27 mouse cellular contexts compared by ENCODE assay signal in genomic region chr8:95802231-95802630, GRCm38 (mm10). TPM values are rescaled to one million over a fixed set of nuclear protein-coding genes. Genes with fewer than 3 reads are reported as not detected.
DNase-seq lines count a peak whose midpoint lies in the region; ATAC-seq and TF ChIP-seq lines count a peak whose summit lies in the region.
"Had no signal": no experiment of that assay in that cellular context is flagged by ENCODE, and none has a peak within 500 bp of the region (broad histone marks: within the 10 kb centered on the region; RNA-seq: fewer than 3 reads in every experiment).

No protein-coding gene starts in this region.

- no peak for DNase-seq in gastrocnemius, adult 2 months
- DNase-seq in gastrocnemius, postnatal 10 days, result no peak
- peak; percentile 75 for DNase-seq in midbrain, embryonic 11.5 days (ENCODE audit: low spot score, missing footprints)
- no peak for DNase-seq in midbrain, postnatal 0 days (ENCODE audit: low spot score)
- peak; percentile 24 for DNase-seq in R1 (ENCODE audit: low read depth, low spot score)
- DNase-seq in retina, postnatal 1 day, result no peak
- DNase-seq: adrenal gland, adult 2 months; adrenal gland, postnatal 10 days; adrenal gland, postnatal 25 days; B cell, adult 2 months; cerebellum, adult 11 months; cerebellum, adult 18-20 months; cerebellum, adult 8-10 months; cerebellum, adult 9-11 months; cerebellum, postnatal 14 days; cerebellum, postnatal 36 days; embryo, embryonic 11 days; forebrain, postnatal 0 days had no signal

- TF ChIP-seq CTCF in gastrocnemius, adult 2 months (IDR thresholded peaks at IDR 0.05), result no peak
- TF ChIP-seq CTCF in midbrain, postnatal 0 days (IDR thresholded peaks at IDR 0.05), result no peak

- H3K36me3 ChIP-seq in midbrain, embryonic 11.5 days (ENCODE audit: control insufficient read depth, insufficient read depth, low read length), result peaks cover 5% of the 10 kb centered on the region; the same call in 1 of the 2 replicates
- H3K36me3 ChIP-seq in midbrain, postnatal 0 days (ENCODE audit: insufficient read depth, low read length), result 0 out of 2 replicates have a peak, but pooled peaks cover 3% of the 10 kb centered on the region

- H3K4me2 ChIP-seq in midbrain, embryonic 11.5 days, result no peak overlapping the region
- H3K4me2 ChIP-seq in midbrain, postnatal 0 days (ENCODE audit: low read depth, low read length, poor library complexity, severe bottlenecking), result no peak overlapping the region
- H3K4me2 ChIP-seq: embryonic facial prominence, embryonic 13.5 days; embryonic facial prominence, embryonic 15.5 days; forebrain, embryonic 12.5 days had no signal

- no peaks in the 10 kb centered on the region for H3K27me3 ChIP-seq in midbrain, embryonic 11.5 days (ENCODE audit: control insufficient read depth, insufficient read depth, low read length)
- H3K27me3 ChIP-seq in midbrain, postnatal 0 days (ENCODE audit: insufficient read depth, low read length), result no peaks in the 10 kb centered on the region
- H3K27me3 ChIP-seq: embryonic facial prominence, embryonic 13.5 days; embryonic facial prominence, embryonic 15.5 days; forebrain, embryonic 12.5 days; Patski had no signal

- peak overlapping the region; percentile 12; the same call in 1 of the 2 replicates for H3K27ac ChIP-seq in gastrocnemius, adult 2 months
- H3K27ac ChIP-seq in midbrain, embryonic 11.5 days (ENCODE audit: low read depth, low read length), result no peak overlapping the region
- H3K27ac ChIP-seq in midbrain, postnatal 0 days (ENCODE audit: low read depth, low read length), result no peak overlapping the region
- H3K27ac ChIP-seq: embryonic facial prominence, embryonic 13.5 days; embryonic facial prominence, embryonic 15.5 days; forebrain, embryonic 10.5 days; forebrain, embryonic 12.5 days had no signal

- intact Hi-C loops in gastrocnemius, adult 2 months (cut with DNase I), result no loop called here

- no peak overlapping the region for H3K9ac ChIP-seq in midbrain, embryonic 11.5 days (ENCODE audit: low read length)
- no peak overlapping the region for H3K9ac ChIP-seq in midbrain, postnatal 0 days (replicated peaks; ENCODE audit: low read length, poor library complexity, severe bottlenecking)
- H3K9ac ChIP-seq: embryonic facial prominence, embryonic 13.5 days; embryonic facial prominence, embryonic 15.5 days; forebrain, embryonic 12.5 days; forebrain, postnatal 0 days had no signal

- no peaks in the 10 kb centered on the region for H3K9me3 ChIP-seq in midbrain, embryonic 11.5 days (ENCODE audit: control insufficient read depth, low read length)
- H3K9me3 ChIP-seq in midbrain, postnatal 0 days (ENCODE audit: low read length), result no peaks in the 10 kb centered on the region
- H3K9me3 ChIP-seq: embryonic facial prominence, embryonic 13.5 days; embryonic facial prominence, embryonic 15.5 days; forebrain, embryonic 10.5 days; forebrain, embryonic 12.5 days; G1E had no signal

- H3K4me1 ChIP-seq in midbrain, embryonic 11.5 days (ENCODE audit: control insufficient read depth, insufficient read depth, low read length), result peaks cover 8% of the 10 kb centered on the region
- 0 out of 2 replicates have a peak, but pooled peaks cover 6% of the 10 kb centered on the region for H3K4me1 ChIP-seq in midbrain, postnatal 0 days (ENCODE audit: insufficient read depth, low read length)

- ATAC-seq in midbrain, embryonic 11.5 days (ENCODE audit: low FRiP score), result no peak
- no peak for ATAC-seq in midbrain, postnatal 0 days (ENCODE audit: low FRiP score)
- ATAC-seq: CD4-positive, CD25-positive, alpha-beta regulatory T cell, adult 4 months; forebrain, embryonic 14.5 days; forebrain, postnatal 0 days; Patski had no signal

- H3K4me3 ChIP-seq in gastrocnemius, adult 2 months, result no peak overlapping the region
- H3K4me3 ChIP-seq in midbrain, embryonic 11.5 days (ENCODE audit: low read depth, low read length), result no peak overlapping the region
- no peak overlapping the region for H3K4me3 ChIP-seq in midbrain, postnatal 0 days (ENCODE audit: low read depth, low read length)
- H3K4me3 ChIP-seq: embryonic facial prominence, embryonic 13.5 days; embryonic facial prominence, embryonic 15.5 days; erythroblast, embryonic 14.5 days; forebrain, embryonic 10.5 days; forebrain, embryonic 12.5 days had no signal

- WGBS in midbrain, embryonic 11.5 days, result 92% methylated on average over 8 of the region's 8 CpGs
- 93% methylated on average over 8 of the region's 8 CpGs for WGBS in midbrain, postnatal 0 days

RNA-seq across cellular contexts. Expression of gene Cnot1, which starts 5.0 kb away (rescaled TPM):
- 10 to 100 TPM; 66.3 to 71.1 TPM for total RNA-seq in gastrocnemius, adult 2 months (2021)
- total RNA-seq in gastrocnemius, postnatal 10 days (2021), result 10 to 100 TPM; 70.8 to 94.6 TPM
- 109 and 111 TPM in 2 replicates for polyA plus RNA-seq in midbrain, embryonic 11.5 days (2014; fragmentation: Nextera tagmentation; extraction: Ambion mirVana)
- total RNA-seq in midbrain, postnatal 0 days (2014; rRNA removed), result 177 and 187 TPM in 2 replicates
- polyA plus RNA-seq in midbrain, postnatal 0 days (2015; fragmentation: Nextera tagmentation; extraction: Ambion mirVana), result 23.6 and 26.9 TPM in 2 replicates

RNA-seq across cellular contexts. Expression of gene Sap18b, which starts 22.9 kb away (rescaled TPM):
- 10 to 100 TPM; 77.5 to 78.4 TPM for total RNA-seq in gastrocnemius, adult 2 months (2021)
- total RNA-seq in gastrocnemius, postnatal 10 days (2021), result 10 to 100 TPM; 96.4 to 97.1 TPM
- 398 and 408 TPM in 2 replicates for polyA plus RNA-seq in midbrain, embryonic 11.5 days (2014; fragmentation: Nextera tagmentation; extraction: Ambion mirVana)
- 45.3 and 60.0 TPM in 2 replicates for total RNA-seq in midbrain, postnatal 0 days (2014; rRNA removed)
- 273 and 280 TPM in 2 replicates for polyA plus RNA-seq in midbrain, postnatal 0 days (2015; fragmentation: Nextera tagmentation; extraction: Ambion mirVana)

RNA-seq across cellular contexts. Expression of gene Slc38a7, which starts 51.1 kb away (rescaled TPM):
- 1 to 10 TPM; 6.7 to 6.8 TPM for total RNA-seq in gastrocnemius, adult 2 months (2021)
- total RNA-seq in gastrocnemius, postnatal 10 days (2021), result 1 to 10 TPM; 5.8 to 7.9 TPM
- polyA plus RNA-seq in midbrain, embryonic 11.5 days (2014; fragmentation: Nextera tagmentation; extraction: Ambion mirVana), result 16.5 and 17.2 TPM in 2 replicates
- total RNA-seq in midbrain, postnatal 0 days (2014; rRNA removed), result 33.4 and 36.6 TPM in 2 replicates
- polyA plus RNA-seq in midbrain, postnatal 0 days (2015; fragmentation: Nextera tagmentation; extraction: Ambion mirVana), result 23.8 and 27.4 TPM in 2 replicates

Comparison
In these comparisons a context has a peak if more than half of its experiments do, and no peak if none do; other contexts are left out.
1. DNase-seq: peak in midbrain, embryonic 11.5 days (single experiment) and R1 (single experiment); none in gastrocnemius, adult 2 months (single experiment), gastrocnemius, postnatal 10 days (single experiment), midbrain, postnatal 0 days (single experiment) and retina, postnatal 1 day (single experiment).